Mouse (Mus musculus) olfactory bulb, adult 2 months (tissue): ENCODE measurements around the gene Wap. TPM values are rescaled to one million over a fixed set of nuclear protein-coding genes. Genes with fewer than 3 reads are reported as not detected.

Experiments used
- H3K27ac ChIP-seq: fragments of 200-500 bp; 2 replicates; pipeline ENCODE4 v1.5.1; 2012; ENCODE audit warnings: low read depth, low read length; ENCODE audit not compliant: insufficient read depth
- H3K4me1 ChIP-seq: fragments of 200-500 bp; 2 replicates; pipeline ENCODE4 v1.6.1; 2012; ENCODE audit warnings: low read length; ENCODE audit not compliant: control insufficient read depth, insufficient read depth
- H3K4me3 ChIP-seq: fragments of 200-500 bp; 2 replicates; pipeline ENCODE4 v1.5.1; 2012; ENCODE audit warnings: mild to moderate bottlenecking, low read depth, low read length, moderate library complexity; ENCODE audit not compliant: insufficient read depth
- CTCF ChIP-seq: fragments of 200-500 bp; IDR thresholded peaks from 2 replicates; pipeline ENCODE4 v1.5.1; 2012; ENCODE audit warnings: low read depth, mild to moderate bottlenecking, low read length, moderate library complexity; ENCODE audit not compliant: insufficient read depth
- POLR2A ChIP-seq: fragments of 200-500 bp; IDR thresholded peaks from 2 replicates; pipeline ENCODE4 v1.6.1; 2012; ENCODE audit warnings: mild to moderate bottlenecking, low read depth, low read length, moderate library complexity; ENCODE audit not compliant: insufficient read depth
- WGBS: fragments of 180-500 bp; shearing (Covaris S2); methylation state at CpG from one replicate; pipeline ENCODE4 v1.1.7; 2018; 5-methylcytosine and 5-hydroxymethylcytosine counted together
- polyA plus RNA-seq: library from polyadenylated mRNA; stranded (reverse); fragments of >200 nt; gene quantifications from 2 replicates; pipeline ENCODE4 v1.2.4, GENCODE M21; 2012; ENCODE audit warnings: low replicate concordance; ENCODE audit not compliant: missing spikeins, insufficient read depth, insufficient read length

Wap gene
- polyA plus RNA-seq, 1 experiment: not detected

DNA sequence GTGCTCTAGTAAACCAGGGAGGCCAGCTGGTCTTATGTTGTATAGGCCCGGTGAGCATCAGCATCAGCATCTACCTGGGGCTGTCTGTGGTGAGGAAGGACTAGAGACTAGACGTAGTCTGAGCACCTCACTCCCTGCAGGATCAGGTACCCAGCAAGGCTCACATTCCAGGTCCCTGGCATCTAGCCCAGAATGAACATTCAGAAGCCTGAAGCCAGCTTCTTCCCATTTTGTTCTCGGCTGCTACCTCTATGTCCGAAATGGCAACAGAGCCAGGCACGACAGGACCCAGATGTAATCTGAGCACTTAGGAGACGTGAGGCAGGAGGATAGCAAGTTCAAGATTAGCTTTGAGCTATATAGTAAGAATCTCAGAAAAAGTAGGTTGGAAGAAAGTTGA is 43.6 kb downstream of the Wap start:
- Histone ChIP-seq H3K4me1 (peaks cover 42% of the 10 kb centered on the region), H3K27ac (no peak overlapping the region), H3K4me3 (no peak overlapping the region)
- 78% methylated on average over 6 of the region's 6 CpGs for WGBS
- no peak for TF ChIP-seq CTCF
- TF ChIP-seq POLR2A: no peak

GRCm38 (mm10) chr11:6593406-6593805 is 45.0 kb downstream of the Wap start:
- Histone ChIP-seq H3K4me1 (peaks cover 27% of the 10 kb centered on the region), H3K27ac (peak overlapping the region; percentile 39), H3K4me3 (no peak overlapping the region)
- TF ChIP-seq POLR2A: no peak
- no peak for TF ChIP-seq CTCF
- 39% methylated on average over 11 of the region's 11 CpGs for WGBS

GRCm38 (mm10) chr11:6590933-6591675 is 47.3 kb downstream of the Wap start:
- no peak for TF ChIP-seq CTCF
- TF ChIP-seq POLR2A: no peak
- Histone ChIP-seq H3K4me3 (no peak overlapping the region), H3K27ac (no peak overlapping the region), H3K4me1 (peaks cover 18% of the 10 kb centered on the region)
- 81% methylated on average over 10 of the region's 10 CpGs for WGBS

DNA sequence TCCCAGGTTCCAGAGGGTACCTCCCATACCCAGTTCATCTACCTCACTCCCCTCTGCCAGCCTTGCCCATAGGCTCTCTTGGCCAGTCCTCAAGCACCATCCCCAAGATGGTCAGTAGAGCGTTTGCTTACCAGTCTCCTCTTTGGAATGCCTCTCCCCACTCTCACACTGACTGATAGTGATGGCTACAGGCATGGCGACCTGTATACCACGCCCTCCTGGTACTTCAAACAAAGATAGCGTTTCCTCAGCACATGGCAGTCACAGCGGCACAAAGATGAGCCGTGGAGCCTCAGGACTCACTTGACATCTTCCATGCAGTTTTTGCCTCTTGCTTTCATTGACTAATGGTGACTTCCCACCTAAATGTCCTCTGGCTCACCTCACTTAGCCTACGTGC is 48.6 kb downstream of the Wap start:
- TF ChIP-seq POLR2A (no peak), CTCF (no peak)
- no peak overlapping the region for H3K27ac ChIP-seq
- 92% methylated on average over 7 of the region's 7 CpGs for WGBS
- peaks cover 20% of the 10 kb centered on the region for H3K4me1 ChIP-seq
- H3K4me3 ChIP-seq: no peak overlapping the region

- WGBS: 84% methylated on average over 7 of the region's 7 CpGs
- H3K27ac ChIP-seq: no peak overlapping the region
- TF ChIP-seq POLR2A (no peak), CTCF (no peak)
- H3K4me3 ChIP-seq: no peak overlapping the region
- H3K4me1 ChIP-seq: peaks cover 11% of the 10 kb centered on the region
These were observed 50.1 kb downstream of the Wap start for GRCm38 (mm10) chr11:6588295-6588694.

DNA sequence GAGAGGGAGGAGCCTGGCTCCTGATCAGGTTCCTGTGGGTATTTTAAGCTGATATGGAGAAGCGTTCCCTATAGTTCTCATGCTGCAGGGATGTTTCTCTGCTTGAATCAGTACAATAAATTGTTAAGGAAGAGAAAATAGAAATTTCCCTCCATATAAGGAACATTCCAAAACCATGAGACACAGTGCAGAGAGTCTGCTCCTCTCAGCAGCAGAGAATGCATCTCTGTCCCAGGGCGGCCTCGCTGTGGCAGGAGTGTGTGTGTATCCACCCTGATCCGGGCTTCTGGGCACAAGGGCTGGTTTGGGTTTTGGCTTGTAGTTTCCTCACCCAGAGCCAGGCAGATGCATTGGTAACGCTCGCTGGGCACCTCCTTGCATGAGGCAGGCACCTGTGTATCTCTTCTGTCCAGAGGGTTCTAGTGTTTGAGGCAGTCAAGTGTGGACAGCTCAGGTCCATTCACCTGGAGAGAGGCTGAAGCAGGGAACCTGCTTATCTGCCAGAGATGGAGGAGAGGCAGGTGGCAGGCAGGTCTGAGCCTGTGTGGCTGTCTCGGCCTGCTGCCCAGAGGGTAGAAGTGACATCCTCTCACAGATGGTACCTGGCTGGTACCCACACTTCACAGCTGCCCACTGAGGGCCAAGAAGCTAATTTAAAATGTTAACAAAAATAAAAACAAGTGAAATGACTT is 51.0 kb downstream of the Wap start:
- Histone ChIP-seq H3K27ac (no peak overlapping the region), H3K4me3 (no peak overlapping the region), H3K4me1 (peaks cover 5% of the 10 kb centered on the region)
- WGBS: 88% methylated on average over 7 of the region's 7 CpGs
- no peak for TF ChIP-seq POLR2A
- TF ChIP-seq CTCF: no peak

DNA sequence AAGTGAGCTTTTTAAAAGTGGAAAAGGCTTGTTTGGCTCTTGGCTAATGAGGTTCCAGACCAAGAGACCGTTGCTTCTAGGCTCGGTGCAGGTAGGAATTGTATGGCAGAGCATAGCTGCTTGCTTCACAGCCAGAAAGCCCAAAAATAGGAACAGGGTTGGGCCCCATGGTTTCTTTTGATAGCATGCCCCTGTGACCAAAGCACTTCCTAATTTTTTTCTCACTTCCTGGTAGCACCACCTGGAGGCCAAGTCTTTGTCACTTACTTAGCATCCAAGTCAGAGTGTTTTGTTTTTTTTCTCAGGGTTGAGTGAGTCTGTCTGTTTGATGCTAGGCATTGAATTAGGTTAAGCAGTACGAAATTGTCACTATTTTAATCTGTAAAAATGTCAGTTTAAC is 51.8 kb downstream of the Wap start:
- H3K4me3 ChIP-seq: no peak overlapping the region
- WGBS: 68% methylated on average over 3 of the region's 3 CpGs
- TF ChIP-seq POLR2A: no peak
- TF ChIP-seq CTCF: no peak
- peaks cover 5% of the 10 kb centered on the region for H3K4me1 ChIP-seq
- no peak overlapping the region for H3K27ac ChIP-seq

DNA sequence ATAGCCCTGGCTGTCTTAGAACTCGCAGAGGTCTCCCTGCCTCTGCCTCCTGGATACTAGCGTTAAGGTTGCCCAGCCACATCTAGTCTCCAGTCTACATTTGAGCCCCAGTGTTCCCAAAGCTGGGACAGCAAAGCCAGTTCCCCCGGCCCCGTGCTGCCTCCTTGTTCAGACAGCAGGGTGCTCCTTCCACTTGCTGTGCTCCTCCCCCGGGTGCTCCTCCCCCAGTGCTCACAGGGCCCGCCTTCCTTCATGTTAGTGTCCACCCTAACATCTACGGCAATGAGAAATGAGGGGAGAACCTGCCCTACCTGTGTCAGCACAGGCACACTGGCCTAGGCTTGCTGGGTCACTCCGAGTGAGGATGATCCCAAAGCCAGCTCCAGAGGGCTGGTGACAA is 52.7 kb downstream of the Wap start:
- Histone ChIP-seq H3K4me3 (no peak overlapping the region), H3K27ac (no peak overlapping the region), H3K4me1 (peaks cover 5% of the 10 kb centered on the region)
- no peak for TF ChIP-seq POLR2A
- TF ChIP-seq CTCF: no peak
- WGBS: 91% methylated on average over 8 of the region's 8 CpGs

Other genes starting within 250 kb of the Wap start
- gene Zmiz2, start 249.6 kb downstream of the Wap start, polyA plus RNA-seq: not detected in 2 replicates
- gene Ppia, start 223.2 kb downstream of the Wap start, polyA plus RNA-seq: 1,597 TPM in 1 of 2 replicates, not detected in the other
- gene H2afv, start 194.2 kb downstream of the Wap start, polyA plus RNA-seq: not detected in 2 replicates
- gene Purb, start 162.7 kb downstream of the Wap start, polyA plus RNA-seq: 146 and 170 TPM in 2 replicates
- gene Myo1g, start 117.7 kb downstream of the Wap start, polyA plus RNA-seq: not detected in 2 replicates
- gene Ccm2, start 91.8 kb downstream of the Wap start, polyA plus RNA-seq: not detected in 2 replicates
- gene Nacad, start 32.6 kb downstream of the Wap start, polyA plus RNA-seq: not detected in 2 replicates
- gene Tbrg4, start 12.6 kb downstream of the Wap start, polyA plus RNA-seq: not detected in 2 replicates
- gene Ramp3, start 19.9 kb upstream of the Wap start, polyA plus RNA-seq: not detected in 2 replicates
- not detected in 2 replicates for gene Gm11983, start 199.0 kb upstream of the Wap start, polyA plus RNA-seq